Mouse (Mus musculus): ENCODE measurements around the gene Tbx10. TPM values are rescaled to one million over a fixed set of nuclear protein-coding genes. Genes with fewer than 3 reads are reported as not detected.

Gene Tbx10
- 0.11 TPM in 1 of 2 replicates, not detected in the other for polyA plus RNA-seq (2014; fragmentation: Nextera tagmentation; extraction: Ambion mirVana)

- no peaks in the 10 kb centered on the region; the same call in 1 of the 2 replicates for H3K27me3 ChIP-seq (ENCODE audit: control insufficient read depth, insufficient read depth, low read length)
- peaks cover 3% of the 10 kb centered on the region; the same call in 1 of the 2 replicates for H3K36me3 ChIP-seq (ENCODE audit: control insufficient read depth, insufficient read depth, low read length)
- H3K27ac ChIP-seq (ENCODE audit: low read depth, low read length) = no peak within 1 kb of the TSS
- no peak within 1 kb of the TSS for H3K4me2 ChIP-seq
- WGBS (ENCODE audit: insufficient replicate concordance) = 37% methylated on average over 5 of the region's 5 CpGs
- H3K4me1 ChIP-seq (ENCODE audit: control insufficient read depth, insufficient read depth, low read length) = no peaks in the 10 kb centered on the region
- 0 out of 2 replicates have a peak within 1 kb of the TSS, but pooled peaks have one; percentile 2 for H3K9ac ChIP-seq (ENCODE audit: low read depth, low read length)
- no peak for ATAC-seq (replicated peaks; ENCODE audit: insufficient number of reproducible peaks, low FRiP score, low TSS enrichment)
- H3K4me3 ChIP-seq (ENCODE audit: low read depth, low read length) = no peak within 1 kb of the TSS
- H3K9me3 ChIP-seq (replicated peaks; ENCODE audit: control insufficient read depth, low read length) = 0 out of 2 replicates have a peak, but pooled peaks cover 2% of the 10 kb centered on the region
Observed at GRCm38 (mm10) chr19:3992416-3992815, at the start of gene Tbx10. TSS of gene Tbx10 (plus strand) at chr19:3992752.

- 15% methylated on average over 27 of the region's 27 CpGs for WGBS (ENCODE audit: insufficient replicate concordance)
- no peak overlapping the region for H3K9ac ChIP-seq (ENCODE audit: low read depth, low read length)
- 0 out of 2 replicates have a peak, but pooled peaks have one; percentile 48 for ATAC-seq (replicated peaks; ENCODE audit: insufficient number of reproducible peaks, low FRiP score, low TSS enrichment)
Observed at GRCm38 (mm10) chr19:3942986-3943735, 49.4 kb upstream of the Tbx10 start.

GRCm38 (mm10) chr19:3945872-3946564 is 46.5 kb upstream of the Tbx10 start:
- 15% methylated on average over 10 of the region's 10 CpGs for WGBS (ENCODE audit: insufficient replicate concordance)
- no peak; the same call in 1 of the 2 replicates for ATAC-seq (replicated peaks; ENCODE audit: insufficient number of reproducible peaks, low FRiP score, low TSS enrichment)
- no peak overlapping the region; the same call in 1 of the 2 replicates for H3K4me2 ChIP-seq
- H3K9ac ChIP-seq (ENCODE audit: low read depth, low read length) = no peak overlapping the region
- H3K27ac ChIP-seq (ENCODE audit: low read depth, low read length) = no peak overlapping the region
- H3K4me3 ChIP-seq (ENCODE audit: low read depth, low read length) = no peak overlapping the region
- no peaks in the 10 kb centered on the region for H3K9me3 ChIP-seq (replicated peaks; ENCODE audit: control insufficient read depth, low read length)
- peaks cover 5% of the 10 kb centered on the region; the same call in 1 of the 2 replicates for H3K4me1 ChIP-seq (ENCODE audit: control insufficient read depth, insufficient read depth, low read length)
- no peaks in the 10 kb centered on the region; the same call in 1 of the 2 replicates for H3K36me3 ChIP-seq (ENCODE audit: control insufficient read depth, insufficient read depth, low read length)
- peaks cover 11% of the 10 kb centered on the region; the same call in 1 of the 2 replicates for H3K27me3 ChIP-seq (ENCODE audit: control insufficient read depth, insufficient read depth, low read length)

More at GRCm38 (mm10) chr19:3942986-3943735, 49.4 kb upstream of the Tbx10 start:
- Histone ChIP-seq H3K36me3 (ENCODE audit: control insufficient read depth, insufficient read depth, low read length) (no peaks in the 10 kb centered on the region; the same call in 1 of the 2 replicates), H3K4me1 (ENCODE audit: control insufficient read depth, insufficient read depth, low read length) (peaks cover 5% of the 10 kb centered on the region; the same call in 1 of the 2 replicates), H3K9me3 (replicated peaks; ENCODE audit: control insufficient read depth, low read length) (no peaks in the 10 kb centered on the region), H3K4me3 (ENCODE audit: low read depth, low read length) (peak overlapping the region; percentile 6; the same call in 1 of the 2 replicates), H3K4me2 (peak overlapping the region; percentile 52), H3K27ac (ENCODE audit: low read depth, low read length) (no peak overlapping the region), H3K27me3 (ENCODE audit: control insufficient read depth, insufficient read depth, low read length) (peaks cover 11% of the 10 kb centered on the region; the same call in 1 of the 2 replicates)

GRCm38 (mm10) chr19:3946715-3947114 is 45.8 kb upstream of the Tbx10 start:
- Histone ChIP-seq H3K27ac (ENCODE audit: low read depth, low read length) (no peak overlapping the region), H3K4me3 (ENCODE audit: low read depth, low read length) (no peak overlapping the region), H3K36me3 (ENCODE audit: control insufficient read depth, insufficient read depth, low read length) (no peaks in the 10 kb centered on the region; the same call in 1 of the 2 replicates), H3K9ac (ENCODE audit: low read depth, low read length) (no peak overlapping the region), H3K9me3 (replicated peaks; ENCODE audit: control insufficient read depth, low read length) (no peaks in the 10 kb centered on the region), H3K4me2 (no peak overlapping the region), H3K27me3 (ENCODE audit: control insufficient read depth, insufficient read depth, low read length) (peaks cover 11% of the 10 kb centered on the region; the same call in 1 of the 2 replicates), H3K4me1 (ENCODE audit: control insufficient read depth, insufficient read depth, low read length) (peaks cover 5% of the 10 kb centered on the region; the same call in 1 of the 2 replicates)
- 0 out of 2 replicates have a peak, but pooled peaks have one; percentile 32 for ATAC-seq (replicated peaks; ENCODE audit: insufficient number of reproducible peaks, low FRiP score, low TSS enrichment)
- 11% methylated on average over 2 of the region's 2 CpGs for WGBS (ENCODE audit: insufficient replicate concordance)

- no peak for ATAC-seq (replicated peaks; ENCODE audit: insufficient number of reproducible peaks, low FRiP score, low TSS enrichment)
- H3K27ac ChIP-seq (ENCODE audit: low read depth, low read length) = no peak overlapping the region
- 67% methylated on average over 3 of the region's 3 CpGs for WGBS (ENCODE audit: insufficient replicate concordance)
Observed at GRCm38 (mm10) chr19:3947813-3948212, 44.7 kb upstream of the Tbx10 start.

GRCm38 (mm10) chr19:3948546-3948945 is 44.0 kb upstream of the Tbx10 start:
- Histone ChIP-seq H3K4me3 (ENCODE audit: low read depth, low read length) (no peak overlapping the region), H3K4me1 (ENCODE audit: control insufficient read depth, insufficient read depth, low read length) (peaks cover 5% of the 10 kb centered on the region; the same call in 1 of the 2 replicates), H3K36me3 (ENCODE audit: control insufficient read depth, insufficient read depth, low read length) (no peaks in the 10 kb centered on the region; the same call in 1 of the 2 replicates), H3K4me2 (no peak overlapping the region), H3K27ac (ENCODE audit: low read depth, low read length) (no peak overlapping the region), H3K9ac (ENCODE audit: low read depth, low read length) (no peak overlapping the region), H3K27me3 (ENCODE audit: control insufficient read depth, insufficient read depth, low read length) (peaks cover 7% of the 10 kb centered on the region; the same call in 1 of the 2 replicates), H3K9me3 (replicated peaks; ENCODE audit: control insufficient read depth, low read length) (no peaks in the 10 kb centered on the region)
- 60% methylated on average over 14 of the region's 14 CpGs for WGBS (ENCODE audit: insufficient replicate concordance)
- ATAC-seq (replicated peaks; ENCODE audit: insufficient number of reproducible peaks, low FRiP score, low TSS enrichment) = no peak

More at GRCm38 (mm10) chr19:3947813-3948212, 44.7 kb upstream of the Tbx10 start:
- Histone ChIP-seq H3K9me3 (replicated peaks; ENCODE audit: control insufficient read depth, low read length) (no peaks in the 10 kb centered on the region), H3K4me2 (no peak overlapping the region), H3K27me3 (ENCODE audit: control insufficient read depth, insufficient read depth, low read length) (peaks cover 11% of the 10 kb centered on the region; the same call in 1 of the 2 replicates), H3K4me1 (ENCODE audit: control insufficient read depth, insufficient read depth, low read length) (peaks cover 5% of the 10 kb centered on the region; the same call in 1 of the 2 replicates), H3K9ac (ENCODE audit: low read depth, low read length) (no peak overlapping the region), H3K4me3 (ENCODE audit: low read depth, low read length) (no peak overlapping the region), H3K36me3 (ENCODE audit: control insufficient read depth, insufficient read depth, low read length) (no peaks in the 10 kb centered on the region; the same call in 1 of the 2 replicates)

GRCm38 (mm10) chr19:3950331-3950730 is 42.2 kb upstream of the Tbx10 start:
- Histone ChIP-seq H3K4me3 (ENCODE audit: low read depth, low read length) (no peak overlapping the region), H3K4me2 (no peak overlapping the region), H3K36me3 (ENCODE audit: control insufficient read depth, insufficient read depth, low read length) (no peaks in the 10 kb centered on the region; the same call in 1 of the 2 replicates), H3K4me1 (ENCODE audit: control insufficient read depth, insufficient read depth, low read length) (peaks cover 5% of the 10 kb centered on the region; the same call in 1 of the 2 replicates), H3K27ac (ENCODE audit: low read depth, low read length) (no peak overlapping the region), H3K9ac (ENCODE audit: low read depth, low read length) (no peak overlapping the region), H3K27me3 (ENCODE audit: control insufficient read depth, insufficient read depth, low read length) (no peaks in the 10 kb centered on the region), H3K9me3 (replicated peaks; ENCODE audit: control insufficient read depth, low read length) (no peaks in the 10 kb centered on the region)
- 73% methylated on average over 3 of the region's 3 CpGs for WGBS (ENCODE audit: insufficient replicate concordance)
- no peak for ATAC-seq (replicated peaks; ENCODE audit: insufficient number of reproducible peaks, low FRiP score, low TSS enrichment)

- Histone ChIP-seq H3K4me2 (no peak overlapping the region), H3K27ac (ENCODE audit: low read depth, low read length) (no peak overlapping the region)
Observed at GRCm38 (mm10) chr19:3951461-3951860, 41.1 kb upstream of the Tbx10 start.

More at GRCm38 (mm10) chr19:3951461-3951860, 41.1 kb upstream of the Tbx10 start:
- no peaks in the 10 kb centered on the region for H3K27me3 ChIP-seq (ENCODE audit: control insufficient read depth, insufficient read depth, low read length)
- no peak overlapping the region for H3K9ac ChIP-seq (ENCODE audit: low read depth, low read length)
- no peaks in the 10 kb centered on the region for H3K4me1 ChIP-seq (ENCODE audit: control insufficient read depth, insufficient read depth, low read length)
- H3K4me3 ChIP-seq (ENCODE audit: low read depth, low read length) = no peak overlapping the region
- no peaks in the 10 kb centered on the region for H3K9me3 ChIP-seq (replicated peaks; ENCODE audit: control insufficient read depth, low read length)
- H3K36me3 ChIP-seq (ENCODE audit: control insufficient read depth, insufficient read depth, low read length) = no peaks in the 10 kb centered on the region
- no peak for ATAC-seq (replicated peaks; ENCODE audit: insufficient number of reproducible peaks, low FRiP score, low TSS enrichment)
